Comparison of ENCODE assay signal across 19 mouse cellular contexts in the genomic region with DNA sequence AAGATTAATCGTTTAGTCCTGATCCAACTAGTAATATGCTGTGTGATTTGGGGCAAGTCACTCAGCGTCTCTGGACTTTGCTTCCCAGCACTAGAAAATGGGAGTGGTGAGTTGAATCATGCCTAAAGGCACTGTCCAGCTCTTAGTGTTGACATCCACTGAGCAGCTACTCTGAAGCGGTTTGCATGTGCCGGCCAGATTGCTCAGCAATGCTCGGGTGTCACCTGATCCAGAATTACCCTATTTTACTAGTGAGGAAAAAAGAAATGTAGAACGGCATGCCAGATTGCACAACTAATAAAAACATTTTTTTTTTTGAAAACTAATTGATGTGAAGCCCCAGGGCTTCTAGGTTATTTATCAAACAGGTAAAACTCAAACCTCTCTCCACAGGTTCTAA.
DNase-seq lines count a peak whose midpoint lies in the region; ATAC-seq and TF ChIP-seq lines count a peak whose summit lies in the region.
"Had no signal": no experiment of that assay in that cellular context is flagged by ENCODE, and none has a peak within 500 bp of the region (broad histone marks: within the 10 kb centered on the region; RNA-seq: fewer than 3 reads in every experiment).

No protein-coding gene starts in this region.

- no peak for TF ChIP-seq POLR2A in liver, adult 2 months (IDR thresholded peaks at IDR 0.05; ENCODE audit: extremely low read depth, insufficient read depth, low read length)

- no peak overlapping the region for H3K4me2 ChIP-seq in heart, embryonic 12.5 days
- no peak overlapping the region for H3K4me2 ChIP-seq in liver, embryonic 11.5 days
- H3K4me2 ChIP-seq: heart, embryonic 13.5 days; neural tube, embryonic 15.5 days had no signal

- H3K79me2 ChIP-seq in liver, adult 2 months (ENCODE audit: control insufficient read depth, insufficient read depth, low read length), result no peaks in the 10 kb centered on the region

- peak; percentile 94 for DNase-seq in heart, adult 11 months
- peak; percentile 87 for DNase-seq in liver, adult 2 months (ENCODE audit: extremely low read depth, low read depth, low spot score)
- DNase-seq in liver, embryonic 11.5 days (ENCODE audit: low spot score), result no peak
- peak; percentile 31 for DNase-seq in 3T3-L1 (ENCODE audit: low read depth, low spot score)
- DNase-seq in NIH3T3 (ENCODE audit: low read depth), result peak; percentile 26
- no peak for DNase-seq in urinary bladder, adult 2 months (ENCODE audit: low spot score)
- DNase-seq: adrenal gland, postnatal 36 days; cerebellum, adult 11-12 months; cerebellum, postnatal 14 days; embryo, embryonic 11 days; kidney, postnatal 36 days; layer of hippocampus, adult 9-11 months; thymus, postnatal 14 days had no signal

- H3K9ac ChIP-seq in heart, embryonic 12.5 days, result no peak overlapping the region
- H3K9ac ChIP-seq in liver, adult 2 months (ENCODE audit: low read depth, low read length), result no peak overlapping the region
- no peak overlapping the region for H3K9ac ChIP-seq in liver, embryonic 11.5 days (ENCODE audit: low read depth, low read length)
- H3K9ac ChIP-seq: heart, embryonic 13.5 days; neural tube, embryonic 15.5 days had no signal

- H3K9me3 ChIP-seq in heart, embryonic 12.5 days (replicated peaks), result no peaks in the 10 kb centered on the region
- no peaks in the 10 kb centered on the region for H3K9me3 ChIP-seq in liver, embryonic 11.5 days (ENCODE audit: control insufficient read depth, low read length)
- H3K9me3 ChIP-seq: heart, embryonic 13.5 days; megakaryocyte, embryonic 14.5 days; neural tube, embryonic 15.5 days had no signal

- 63% methylated on average over 6 of the region's 6 CpGs for WGBS in heart, embryonic 12.5 days
- 26% methylated on average over 6 of the region's 6 CpGs for WGBS in liver, adult 2 months
- WGBS in liver, embryonic 11.5 days, result 83% methylated on average over 6 of the region's 6 CpGs

- no peak overlapping the region for H3K27ac ChIP-seq in heart, embryonic 12.5 days (ENCODE audit: poor library complexity, severe bottlenecking)
- H3K27ac ChIP-seq in liver, adult 2 months (replicated peaks; ENCODE audit: insufficient read depth, low read depth, low read length), result no peak overlapping the region
- no peak overlapping the region for H3K27ac ChIP-seq in liver, embryonic 11.5 days (ENCODE audit: low read depth, low read length)
- H3K27ac ChIP-seq: heart, embryonic 13.5 days; left cerebral cortex, adult 2 months had no signal

- peaks cover 4% of the 10 kb centered on the region; the same call in 1 of the 2 replicates for H3K4me1 ChIP-seq in heart, embryonic 12.5 days (replicated peaks)
- H3K4me1 ChIP-seq in liver, adult 2 months (ENCODE audit: control insufficient read depth, insufficient read depth, low read length), result peaks cover 30% of the 10 kb centered on the region
- H3K4me1 ChIP-seq in liver, embryonic 11.5 days (replicated peaks; ENCODE audit: control insufficient read depth, insufficient read depth, low read length), result no peaks in the 10 kb centered on the region; the same call in 1 of the 2 replicates
- H3K4me1 ChIP-seq: megakaryocyte, embryonic 14.5 days had no signal

- H3K27me3 ChIP-seq in heart, embryonic 12.5 days (replicated peaks), result no peaks in the 10 kb centered on the region
- no peaks in the 10 kb centered on the region for H3K27me3 ChIP-seq in liver, adult 2 months (ENCODE audit: control insufficient read depth, insufficient read depth, low read length)
- H3K27me3 ChIP-seq in liver, embryonic 11.5 days (replicated peaks; ENCODE audit: control insufficient read depth, insufficient read depth, low read length), result no peaks in the 10 kb centered on the region
- H3K27me3 ChIP-seq: heart, embryonic 13.5 days; neural tube, embryonic 15.5 days; Patski had no signal

- no peak overlapping the region for H3K4me3 ChIP-seq in heart, embryonic 12.5 days
- H3K4me3 ChIP-seq in liver, adult 2 months (ENCODE audit: insufficient read depth, low read depth, low read length), result no peak overlapping the region
- H3K4me3 ChIP-seq in liver, embryonic 11.5 days (ENCODE audit: low read depth, low read length), result no peak overlapping the region
- H3K4me3 ChIP-seq: heart, embryonic 13.5 days; left cerebral cortex, adult 2 months; megakaryocyte, embryonic 14.5 days; neural tube, embryonic 15.5 days had no signal

- no peaks in the 10 kb centered on the region for H3K36me3 ChIP-seq in heart, embryonic 12.5 days
- no peaks in the 10 kb centered on the region for H3K36me3 ChIP-seq in liver, adult 2 months (ENCODE audit: control insufficient read depth, insufficient read depth, low read length)
- no peaks in the 10 kb centered on the region for H3K36me3 ChIP-seq in liver, embryonic 11.5 days (ENCODE audit: control insufficient read depth, insufficient read depth, low read length)
- H3K36me3 ChIP-seq: heart, embryonic 13.5 days; neural tube, embryonic 15.5 days had no signal

- no peak for TF ChIP-seq CTCF in liver, adult 2 months (IDR thresholded peaks at IDR 0.05; ENCODE audit: low read depth, low read length)

- no peak for ATAC-seq in heart, embryonic 12.5 days (ENCODE audit: insufficient number of reproducible peaks, low FRiP score)
- no peak for ATAC-seq in liver, embryonic 11.5 days (replicated peaks; ENCODE audit: low FRiP score)
- ATAC-seq: Patski had no signal

Comparison
In these comparisons a context has a peak if more than half of its experiments do, and no peak if none do; other contexts are left out.
1. DNase-seq: peak in heart, adult 11 months (single experiment), liver, adult 2 months (single experiment), 3T3-L1 (single experiment) and NIH3T3 (single experiment); none in liver, embryonic 11.5 days (single experiment) and urinary bladder, adult 2 months (single experiment).